Mouse (Mus musculus): ENCODE data around the gene Pdzd2. TPM values are rescaled to one million over a fixed set of nuclear protein-coding genes. Genes with fewer than 3 reads are reported as not detected.

Gene Pdzd2
- polyA plus RNA-seq, 1 experiment = 9.3 TPM

GRCm38 (mm10) chr15:12517314-12517813, 222.4 kb downstream of the Pdzd2 start:
- Histone ChIP-seq H3K27ac (ENCODE audit: control insufficient read depth, insufficient read depth, low read depth, low read length) (peak overlapping the region; percentile 16; the same call in 1 of the 2 replicates), H3K27me3 (ENCODE audit: control insufficient read depth, insufficient read depth, low read length) (no peaks in the 10 kb centered on the region), H3K4me1 (ENCODE audit: control insufficient read depth, insufficient read depth, low read length) (no peaks in the 10 kb centered on the region), H3K36me3 (ENCODE audit: control insufficient read depth, insufficient read depth, low read length) (no peaks in the 10 kb centered on the region), H3K4me3 (ENCODE audit: control insufficient read depth, low read depth, low read length) (no peak overlapping the region)
- no peak for TF ChIP-seq CTCF (IDR thresholded peaks at IDR 0.05; ENCODE audit: control insufficient read depth, insufficient read depth, insufficient replicate concordance, low read depth, low read length)

- Histone ChIP-seq H3K27ac (ENCODE audit: control insufficient read depth, insufficient read depth, low read depth, low read length) (no peak overlapping the region), H3K27me3 (ENCODE audit: control insufficient read depth, insufficient read depth, low read length) (no peaks in the 10 kb centered on the region), H3K4me1 (ENCODE audit: control insufficient read depth, insufficient read depth, low read length) (no peaks in the 10 kb centered on the region), H3K4me3 (ENCODE audit: control insufficient read depth, low read depth, low read length) (no peak overlapping the region), H3K36me3 (ENCODE audit: control insufficient read depth, insufficient read depth, low read length) (no peaks in the 10 kb centered on the region)
- TF ChIP-seq POLR2A (IDR thresholded peaks at IDR 0.05; ENCODE audit: control insufficient read depth, low read depth, low read length) = no peak
- TF ChIP-seq CTCF (IDR thresholded peaks at IDR 0.05; ENCODE audit: control insufficient read depth, insufficient read depth, insufficient replicate concordance, low read depth, low read length) = no peak
Measured at GRCm38 (mm10) chr15:12515272-12515844, 224.4 kb downstream of the Pdzd2 start.

GRCm38 (mm10) chr15:12513526-12513925, 226.2 kb downstream of the Pdzd2 start:
- Histone ChIP-seq H3K27ac (ENCODE audit: control insufficient read depth, insufficient read depth, low read depth, low read length) (no peak overlapping the region), H3K36me3 (ENCODE audit: control insufficient read depth, insufficient read depth, low read length) (no peaks in the 10 kb centered on the region), H3K27me3 (ENCODE audit: control insufficient read depth, insufficient read depth, low read length) (no peaks in the 10 kb centered on the region)

GRCm38 (mm10) chr15:12508765-12509377, 230.9 kb downstream of the Pdzd2 start:
- TF ChIP-seq POLR2A (IDR thresholded peaks at IDR 0.05; ENCODE audit: control insufficient read depth, low read depth, low read length) (no peak), CTCF (IDR thresholded peaks at IDR 0.05; ENCODE audit: control insufficient read depth, insufficient read depth, insufficient replicate concordance, low read depth, low read length) (no peak)
- Histone ChIP-seq H3K4me1 (ENCODE audit: control insufficient read depth, insufficient read depth, low read length) (peaks cover 3% of the 10 kb centered on the region), H3K27ac (ENCODE audit: control insufficient read depth, insufficient read depth, low read depth, low read length) (no peak overlapping the region), H3K27me3 (ENCODE audit: control insufficient read depth, insufficient read depth, low read length) (no peaks in the 10 kb centered on the region), H3K4me3 (ENCODE audit: control insufficient read depth, low read depth, low read length) (no peak overlapping the region), H3K36me3 (ENCODE audit: control insufficient read depth, insufficient read depth, low read length) (no peaks in the 10 kb centered on the region)

More at GRCm38 (mm10) chr15:12513526-12513925, 226.2 kb downstream of the Pdzd2 start:
- Histone ChIP-seq H3K4me1 (ENCODE audit: control insufficient read depth, insufficient read depth, low read length) (no peaks in the 10 kb centered on the region), H3K4me3 (ENCODE audit: control insufficient read depth, low read depth, low read length) (no peak overlapping the region)
- no peak for TF ChIP-seq CTCF (IDR thresholded peaks at IDR 0.05; ENCODE audit: control insufficient read depth, insufficient read depth, insufficient replicate concordance, low read depth, low read length)
- TF ChIP-seq POLR2A (IDR thresholded peaks at IDR 0.05; ENCODE audit: control insufficient read depth, low read depth, low read length) = no peak

- Histone ChIP-seq H3K36me3 (ENCODE audit: control insufficient read depth, insufficient read depth, low read length) (no peaks in the 10 kb centered on the region), H3K4me1 (ENCODE audit: control insufficient read depth, insufficient read depth, low read length) (peaks cover 5% of the 10 kb centered on the region), H3K27me3 (ENCODE audit: control insufficient read depth, insufficient read depth, low read length) (no peaks in the 10 kb centered on the region), H3K4me3 (ENCODE audit: control insufficient read depth, low read depth, low read length) (no peak overlapping the region), H3K27ac (ENCODE audit: control insufficient read depth, insufficient read depth, low read depth, low read length) (no peak overlapping the region)
- TF ChIP-seq CTCF (IDR thresholded peaks at IDR 0.05; ENCODE audit: control insufficient read depth, insufficient read depth, insufficient replicate concordance, low read depth, low read length) (no peak), POLR2A (IDR thresholded peaks at IDR 0.05; ENCODE audit: control insufficient read depth, low read depth, low read length) (no peak)
Measured at GRCm38 (mm10) chr15:12507523-12507922, 232.2 kb downstream of the Pdzd2 start.

GRCm38 (mm10) chr15:12506514-12506913, 233.2 kb downstream of the Pdzd2 start:
- H3K4me3 ChIP-seq (ENCODE audit: control insufficient read depth, low read depth, low read length) = no peak overlapping the region
- H3K4me1 ChIP-seq (ENCODE audit: control insufficient read depth, insufficient read depth, low read length) = peaks cover 5% of the 10 kb centered on the region
- TF ChIP-seq POLR2A (IDR thresholded peaks at IDR 0.05; ENCODE audit: control insufficient read depth, low read depth, low read length) (no peak), CTCF (IDR thresholded peaks at IDR 0.05; ENCODE audit: control insufficient read depth, insufficient read depth, insufficient replicate concordance, low read depth, low read length) (no peak)
- no peak overlapping the region for H3K27ac ChIP-seq (ENCODE audit: control insufficient read depth, insufficient read depth, low read depth, low read length)
- no peaks in the 10 kb centered on the region for H3K36me3 ChIP-seq (ENCODE audit: control insufficient read depth, insufficient read depth, low read length)
- no peaks in the 10 kb centered on the region for H3K27me3 ChIP-seq (ENCODE audit: control insufficient read depth, insufficient read depth, low read length)

GRCm38 (mm10) chr15:12506085-12506484, 233.6 kb downstream of the Pdzd2 start:
- no peaks in the 10 kb centered on the region for H3K27me3 ChIP-seq (ENCODE audit: control insufficient read depth, insufficient read depth, low read length)
- peaks cover 5% of the 10 kb centered on the region for H3K4me1 ChIP-seq (ENCODE audit: control insufficient read depth, insufficient read depth, low read length)
- no peak overlapping the region for H3K27ac ChIP-seq (ENCODE audit: control insufficient read depth, insufficient read depth, low read depth, low read length)
- no peak for TF ChIP-seq CTCF (IDR thresholded peaks at IDR 0.05; ENCODE audit: control insufficient read depth, insufficient read depth, insufficient replicate concordance, low read depth, low read length)
- TF ChIP-seq POLR2A (IDR thresholded peaks at IDR 0.05; ENCODE audit: control insufficient read depth, low read depth, low read length) = no peak
- no peak overlapping the region for H3K4me3 ChIP-seq (ENCODE audit: control insufficient read depth, low read depth, low read length)
- no peaks in the 10 kb centered on the region for H3K36me3 ChIP-seq (ENCODE audit: control insufficient read depth, insufficient read depth, low read length)

Data from testis, adult 2 months (tissue).